Mouse (Mus musculus) lung, embryonic 15.5 days (tissue): ENCODE data around the gene Tmem207. TPM values are rescaled to one million over a fixed set of nuclear protein-coding genes. Genes with fewer than 3 reads are reported as not detected.

Experiments
- ATAC-seq: fragments of 200-750 bp; cut with Nextera tagmentation; 2 replicates; pipeline ENCODE4 v1.8.0; 2017; ENCODE audit warnings: moderate number of reproducible peaks, borderline replicate concordance; ENCODE audit not compliant: low FRiP score, low TSS enrichment; ENCODE audit errors: extremely low read depth
- H3K27ac ChIP-seq: fragments of 300-500 bp; sonication (generic); 2 replicates; pipeline ENCODE4 v1.5.1; 2015; ENCODE audit warnings: moderate library complexity, mild to moderate bottlenecking, inconsistent platforms
- H3K27me3 ChIP-seq: fragments of 300-500 bp; sonication (generic); 2 replicates; pipeline ENCODE4 v1.6.1; 2015; ENCODE audit warnings: inconsistent platforms
- H3K36me3 ChIP-seq: fragments of 300-500 bp; sonication (generic); 2 replicates; pipeline ENCODE4 v1.6.1; 2015; ENCODE audit warnings: inconsistent platforms
- H3K4me1 ChIP-seq: fragments of 300-500 bp; sonication (generic); 2 replicates; pipeline ENCODE4 v1.6.1; 2015; ENCODE audit warnings: inconsistent platforms
- H3K4me2 ChIP-seq: fragments of 300-500 bp; sonication (generic); 2 replicates; pipeline ENCODE4 v1.6.1; 2015; ENCODE audit warnings: inconsistent platforms, mild to moderate bottlenecking, moderate library complexity
- H3K4me3 ChIP-seq: fragments of 300-500 bp; sonication (generic); 2 replicates; pipeline ENCODE4 v1.5.1; 2015; ENCODE audit warnings: mild to moderate bottlenecking, inconsistent platforms
- H3K9ac ChIP-seq: fragments of 300-500 bp; sonication (generic); 2 replicates; pipeline ENCODE4 v1.6.1; 2015; ENCODE audit warnings: inconsistent platforms
- H3K9me3 ChIP-seq: fragments of 300-500 bp; sonication (generic); 2 replicates; pipeline ENCODE4 v1.6.1; 2016; ENCODE audit warnings: inconsistent platforms
- WGBS: fragments of 180-500 bp; shearing (Covaris S2); methylation state at CpG from one replicate; pipeline ENCODE4 v1.1.7; 2015; 5-methylcytosine and 5-hydroxymethylcytosine counted together
- polyA plus RNA-seq: library from polyadenylated mRNA; unstranded; fragments of >200 nt; fragmentation: Nextera tagmentation; extraction: Ambion mirVana; gene quantifications from 2 replicates; pipeline ENCODE4 v1.2.1, GENCODE M21; 2015

Gene Tmem207
- polyA plus RNA-seq, 1 experiment from 2014 or later: not detected

- ATAC-seq: no peak
- Histone ChIP-seq H3K27ac (no peak overlapping the region), H3K9me3 (no peaks in the 10 kb centered on the region), H3K4me2 (no peak overlapping the region), H3K4me3 (no peak overlapping the region), H3K36me3 (no peaks in the 10 kb centered on the region), H3K27me3 (no peaks in the 10 kb centered on the region), H3K4me1 (0 out of 2 replicates have a peak, but pooled peaks cover 4% of the 10 kb centered on the region), H3K9ac (no peak overlapping the region)
- WGBS: 39% methylated on average over 3 of the region's 3 CpGs
Measured at GRCm38 (mm10) chr16:26454163-26454562, 72.4 kb downstream of the Tmem207 start.

Other genes starting within 250 kb of the Tmem207 start
- gene Cldn1, start 154.9 kb downstream of the Tmem207 start, polyA plus RNA-seq: 14.6 and 14.9 TPM in 2 replicates
- not detected in 2 replicates for gene Cldn16, start 63.6 kb downstream of the Tmem207 start, polyA plus RNA-seq
- gene Il1rap, start 54.9 kb upstream of the Tmem207 start, polyA plus RNA-seq: 12.7 and 12.9 TPM in 2 replicates